Mouse (Mus musculus) cortical plate, adult 2 months (tissue): ENCODE measurements around the gene Rnf181. TPM values are rescaled to one million over a fixed set of nuclear protein-coding genes. Genes with fewer than 3 reads are reported as not detected.

Source experiments
- H3K27ac ChIP-seq: fragments of 200-500 bp; 2 replicates; pipeline ENCODE4 v1.5.1; 2012; ENCODE audit warnings: low read length, control low read depth, inconsistent platforms; ENCODE audit not compliant: insufficient read depth
- H3K4me1 ChIP-seq: fragments of 200-500 bp; 2 replicates; pipeline ENCODE4 v1.6.1; 2011; ENCODE audit warnings: low read length; ENCODE audit not compliant: control insufficient read depth, insufficient read depth
- H3K4me3 ChIP-seq: fragments of 200-500 bp; 2 replicates; pipeline ENCODE4 v1.5.1; 2011; ENCODE audit warnings: mild to moderate bottlenecking, low read length, control low read depth; ENCODE audit not compliant: insufficient read depth
- CTCF ChIP-seq: fragments of 200-500 bp; IDR thresholded peaks from 2 replicates; pipeline ENCODE4 v1.5.1; 2011; ENCODE audit warnings: mild to moderate bottlenecking, control low read depth, low read length; ENCODE audit not compliant: insufficient read depth; ENCODE audit errors: extremely low read depth
- POLR2A ChIP-seq: fragments of 200-500 bp; IDR thresholded peaks from 2 replicates; pipeline ENCODE4 v1.6.1; 2011; ENCODE audit warnings: mild to moderate bottlenecking, low read length, control low read depth; ENCODE audit not compliant: insufficient read depth; ENCODE audit errors: extremely low read depth
- polyA plus RNA-seq: library from polyadenylated mRNA; depleted of rRNA; stranded (reverse); fragments of >200 nt; gene quantifications from 2 replicates; pipeline ENCODE4 v1.2.3, GENCODE M21; 2012

The Rnf181 gene
- polyA plus RNA-seq, 1 experiment: 83.5 TPM

GRCm38 (mm10) chr6:72345633-72346032 lies 21.1 kb downstream of the Rnf181 start:
- Histone ChIP-seq H3K27ac (no peak overlapping the region), H3K4me3 (no peak overlapping the region; the same call in 1 of the 2 replicates), H3K4me1 (peaks cover 9% of the 10 kb centered on the region)
- TF ChIP-seq CTCF (no peak), POLR2A (no peak)

- 0 out of 2 replicates have a peak within 1 kb of the TSS, but pooled peaks have one; percentile 54 for H3K27ac ChIP-seq
- no peak for TF ChIP-seq CTCF
- peak; percentile 84 for TF ChIP-seq POLR2A
- H3K4me1 ChIP-seq: peaks cover 9% of the 10 kb centered on the region
- peak within 1 kb of the TSS; percentile 54 for H3K4me3 ChIP-seq
These were observed 21.6 kb downstream of the Rnf181 start, which contains the start of gene Usp39 for GRCm38 (mm10) chr6:72345074-72345567. Gene Usp39 (minus strand): TSS chr6:72345184.

GRCm38 (mm10) chr6:72344396-72345073 lies 22.2 kb downstream of the Rnf181 start:
- no peak overlapping the region for H3K27ac ChIP-seq
- TF ChIP-seq CTCF (no peak), POLR2A (no peak)

GRCm38 (mm10) chr6:72340481-72340880 lies 26.3 kb downstream of the Rnf181 start:
- TF ChIP-seq CTCF (no peak), POLR2A (no peak)
- Histone ChIP-seq H3K27ac (no peak overlapping the region), H3K4me1 (peaks cover 2% of the 10 kb centered on the region; the same call in 1 of the 2 replicates), H3K4me3 (no peak overlapping the region)

More at GRCm38 (mm10) chr6:72344396-72345073, 22.2 kb downstream of the Rnf181 start:
- peak overlapping the region; percentile 54 for H3K4me3 ChIP-seq
- peaks cover 9% of the 10 kb centered on the region for H3K4me1 ChIP-seq

- Histone ChIP-seq H3K4me1 (no peaks in the 10 kb centered on the region), H3K4me3 (no peak overlapping the region), H3K27ac (no peak overlapping the region)
- TF ChIP-seq CTCF (no peak), POLR2A (no peak)
These were observed 33.6 kb downstream of the Rnf181 start for GRCm38 (mm10) chr6:72333111-72333510.

DNA sequence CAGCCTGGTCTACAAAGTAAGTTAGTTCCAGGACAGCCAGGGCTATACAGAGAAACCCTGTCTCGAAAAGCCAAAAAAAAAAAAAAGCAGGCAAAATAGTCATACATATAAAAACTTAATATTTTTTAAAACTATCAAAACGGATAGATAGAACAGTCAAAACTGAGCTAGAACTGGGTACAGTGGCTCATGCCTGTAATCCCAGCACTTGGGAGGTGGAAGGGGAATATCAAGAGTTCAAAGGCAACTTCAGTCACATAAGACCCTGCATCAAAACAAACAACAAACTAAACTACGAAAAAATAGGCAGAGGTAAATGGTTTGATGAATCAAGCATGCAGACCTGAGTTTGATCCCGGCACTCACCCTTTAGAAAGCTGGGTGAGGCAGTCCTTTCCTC lies 36.6 kb downstream of the Rnf181 start:
- Histone ChIP-seq H3K27ac (no peak overlapping the region), H3K4me3 (no peak overlapping the region), H3K4me1 (no peaks in the 10 kb centered on the region)
- TF ChIP-seq CTCF (no peak), POLR2A (no peak)

DNA sequence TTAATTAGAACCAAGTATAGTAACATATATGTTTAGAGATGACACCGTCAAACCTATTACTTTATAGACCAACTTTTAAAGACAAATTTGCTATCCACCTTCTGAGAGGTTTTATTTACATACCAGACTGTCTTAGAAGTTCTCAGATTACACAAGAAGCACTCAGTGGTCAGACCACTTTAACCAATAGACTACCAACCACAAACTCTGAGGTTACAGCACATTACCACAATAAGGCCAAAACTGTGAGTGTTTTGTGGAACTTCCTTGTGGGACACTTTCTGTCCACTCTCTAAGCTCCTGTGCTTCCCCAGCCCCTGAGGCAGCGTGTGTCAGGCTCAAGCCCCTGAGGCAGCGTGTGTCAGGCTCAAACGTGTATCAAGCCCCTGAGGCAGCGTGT lies 37.7 kb downstream of the Rnf181 start:
- Histone ChIP-seq H3K4me1 (no peaks in the 10 kb centered on the region), H3K4me3 (no peak overlapping the region), H3K27ac (no peak overlapping the region)
- TF ChIP-seq POLR2A: no peak
- no peak for TF ChIP-seq CTCF

- Histone ChIP-seq H3K4me1 (no peaks in the 10 kb centered on the region), H3K27ac (no peak overlapping the region), H3K4me3 (no peak overlapping the region)
- no peak for TF ChIP-seq POLR2A
- TF ChIP-seq CTCF: peak; percentile 41
These were observed 40.5 kb downstream of the Rnf181 start for GRCm38 (mm10) chr6:72326274-72326673.

- Histone ChIP-seq H3K27ac (no peak overlapping the region), H3K4me3 (no peak overlapping the region), H3K4me1 (no peaks in the 10 kb centered on the region)
- TF ChIP-seq POLR2A: no peak
- TF ChIP-seq CTCF: no peak
These were observed 42.8 kb downstream of the Rnf181 start for GRCm38 (mm10) chr6:72323786-72324508.
